Mouse (Mus musculus): ENCODE data around the gene Nono.

Gene Nono

GRCm38 (mm10) chrX:101448886-101449475 is 19.9 kb downstream of the Nono start, which contains the start of gene Itgb1bp2:
Gene Itgb1bp2, plus strand, starts transcription at chrX:101449088.
- POLR2A ChIA-PET = interaction anchor here in 2 of 4 experiments (0.6 to 2.1 kb wide), 12 partner anchors 8 to 74 kb away, joined by 3 to 11 read pairs (median 5); partner anchors contain the start of gene Nono (in 1 of the 2)
- CTCF ChIA-PET = no interaction called here

GRCm38 (mm10) chrX:101451147-101451546 is 22.0 kb downstream of the Nono start:
- ChIA-PET POLR2A (interaction anchor here in 1 of 4 experiments (1.0 kb wide), 1 partner anchor 31 kb away, joined by 4 read pairs; no protein-coding TSS in a partner anchor), CTCF (interaction anchor here in 1 of 4 experiments (0.6 kb wide), 1 partner anchor 217 kb away, joined by 3 read pairs; no protein-coding TSS in a partner anchor)

DNA sequence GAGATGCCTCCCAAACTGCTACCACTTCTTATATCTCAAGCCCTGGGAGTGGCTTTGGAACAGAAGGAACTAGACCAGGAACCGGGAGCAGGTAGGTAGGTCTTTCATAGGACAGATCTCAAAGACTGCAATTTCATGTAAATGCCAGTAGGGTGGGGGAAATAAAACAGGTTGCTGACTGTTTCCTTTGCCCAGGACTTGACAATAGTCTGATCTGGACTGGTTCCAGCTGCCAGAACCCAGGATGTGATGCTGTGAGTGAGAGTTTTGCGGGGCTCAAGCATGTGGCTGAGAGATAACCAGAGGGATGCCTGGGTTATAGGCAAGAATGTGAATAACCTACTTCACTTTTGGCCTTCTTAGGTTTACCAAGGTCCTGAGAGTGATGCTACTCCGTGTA is 22.5 kb downstream of the Nono start:
- CTCF ChIA-PET = interaction anchor here in 1 of 4 experiments (0.6 kb wide), 1 partner anchor 217 kb away, joined by 3 read pairs; no protein-coding TSS in a partner anchor
- POLR2A ChIA-PET = interaction anchor here in 2 of 4 experiments (1.0 to 2.0 kb wide), 3 partner anchors 10 to 30 kb away, joined by 3 to 5 read pairs (median 4); no protein-coding TSS in a partner anchor

- ChIA-PET CTCF (interaction anchor here in 2 of 4 experiments (1.0 to 1.1 kb wide), 2 partner anchors 10 to 14 kb away, joined by 3 to 4 read pairs; no protein-coding TSS in a partner anchor), POLR2A (interaction anchor here in 3 of 4 experiments (0.6 to 1.8 kb wide), 4 partner anchors 10 to 82 kb away, joined by 3 to 6 read pairs (median 4); no protein-coding TSS in a partner anchor)
These were observed 43.1 kb downstream of the Nono start for GRCm38 (mm10) chrX:101472202-101472601.

DNA sequence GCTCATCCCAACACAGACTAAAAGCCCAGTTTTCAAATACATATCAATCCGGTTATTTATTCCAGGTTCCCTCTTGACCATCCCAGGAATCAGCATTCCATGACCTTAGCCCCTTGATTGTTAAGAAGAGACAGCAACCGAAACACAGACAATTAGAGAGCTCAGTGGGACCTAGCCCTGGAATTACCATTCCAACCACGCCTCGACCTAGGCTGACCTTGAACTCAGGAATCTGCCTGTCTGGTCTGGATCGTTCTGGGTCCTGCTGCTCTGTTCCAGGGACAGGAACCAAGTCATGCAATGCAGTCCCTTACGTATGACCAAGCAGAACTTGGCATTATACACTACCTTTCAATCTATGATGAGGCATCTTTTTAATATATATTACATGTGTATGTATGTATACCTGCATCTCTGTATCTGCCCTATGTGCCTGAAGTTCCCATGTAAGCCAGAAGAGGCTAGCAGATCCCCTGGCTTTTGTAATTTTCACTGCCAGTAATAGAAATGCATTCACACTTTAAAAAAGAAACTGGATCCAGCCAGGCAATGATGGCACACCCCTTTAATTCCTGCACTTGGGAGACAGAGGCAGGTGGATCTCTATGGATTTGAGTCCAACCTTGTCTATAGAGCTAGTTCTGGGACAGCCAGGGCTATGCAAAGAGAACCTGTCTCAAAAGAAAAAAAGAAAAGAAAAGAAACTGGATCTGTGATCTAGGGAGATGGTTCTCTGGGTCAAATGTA is 52.7 kb downstream of the Nono start:
- POLR2A ChIA-PET = interaction anchor here (0.6 to 5.3 kb wide), 51 partner anchors 9 to 523 kb away, joined by 3 to 51 read pairs (median 5); partner anchors contain the start of genes Nono (in 3 of the 4), Itgb1bp2 (in 2 of the 4) and Ogt (in 1 of the 4)
- CTCF ChIA-PET = interaction anchor here in 1 of 4 experiments (0.9 to 1.0 kb wide), 2 partner anchors 10 to 310 kb away, joined by 3 read pairs; no protein-coding TSS in a partner anchor

DNA sequence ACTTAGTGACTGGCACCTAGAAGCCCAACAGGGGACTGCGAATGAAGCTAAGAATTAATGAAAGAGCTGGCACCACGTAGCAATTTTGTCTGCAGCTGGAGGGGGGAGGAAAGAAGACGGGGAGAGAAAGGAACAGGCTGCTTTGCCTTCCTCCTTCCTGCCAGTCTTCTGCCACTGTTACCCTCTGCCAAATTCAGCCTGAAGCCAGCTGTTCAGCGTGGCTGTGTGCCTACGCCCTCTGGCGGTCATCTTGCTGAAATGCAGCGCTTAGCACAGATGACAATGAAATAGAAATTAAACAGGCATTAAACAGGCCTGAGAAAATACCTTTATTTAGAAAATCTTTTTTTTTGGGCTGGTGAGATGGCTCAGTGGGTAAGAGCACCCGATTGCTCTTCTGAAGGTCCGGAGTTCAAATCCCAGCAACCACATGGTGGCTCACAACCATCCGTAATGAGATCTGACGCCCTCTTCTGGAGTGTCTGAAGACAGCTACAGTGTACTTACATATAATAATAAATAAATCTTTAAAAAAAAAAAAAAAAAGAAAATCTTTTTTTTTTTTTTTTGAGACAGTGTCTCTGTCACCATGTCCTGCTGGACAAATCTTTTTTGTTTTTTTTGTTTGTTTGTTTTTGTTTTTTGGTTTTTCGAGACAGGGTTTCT is 57.5 kb downstream of the Nono start:
- ChIA-PET CTCF (interaction anchor here (0.6 to 1.6 kb wide), 21 partner anchors 13 to 993 kb away, joined by 3 to 7 read pairs (median 4); partner anchors contain the start of genes Igbp1 (in 1 of the 4) and Nono (in 1 of the 4)), POLR2A (interaction anchor here in 3 of 4 experiments (0.6 to 2.9 kb wide), 14 partner anchors 8 to 1896 kb away, joined by 3 to 16 read pairs (median 3); partner anchors contain the start of gene Nono (in 1 of the 3))
